Mouse (Mus musculus) small intestine, adult 2 months (tissue): ENCODE data around the gene Utp4.

Experiments
- CTCF ChIP-seq: fragments of 200-500 bp; IDR thresholded peaks from 2 replicates; pipeline ENCODE4 v1.5.1; 2012; ENCODE audit warnings: low read depth, mild to moderate bottlenecking, control low read depth, inconsistent platforms, low read length, moderate library complexity, mixed read lengths; ENCODE audit not compliant: insufficient replicate concordance, insufficient read length; ENCODE audit errors: extremely low read depth
- POLR2A ChIP-seq: fragments of 200-500 bp; IDR thresholded peaks from 2 replicates; pipeline ENCODE4 v1.6.1; 2012; ENCODE audit warnings: low read depth, mild to moderate bottlenecking, control low read depth, inconsistent platforms, low read length, moderate library complexity

GRCm38 (mm10) chr8:106887336-106888189 lies 5.9 kb upstream of the Utp4 start:
- TF ChIP-seq CTCF (peak; percentile 59; the same call in 1 of the 2 replicates), POLR2A (no peak)
